Mouse (Mus musculus) lung, embryonic 14.5 days (tissue): ENCODE measurements around the gene Olfr1313. TPM values are rescaled to one million over a fixed set of nuclear protein-coding genes. Genes with fewer than 3 reads are reported as not detected.
"Not testable (repeated sequence)": the region's sequence is repeated elsewhere in the genome, so short reads cannot be mapped to it uniquely, and the experiment has no call there.

Experiments used
- ATAC-seq: fragments of 200-750 bp; cut with Nextera tagmentation; 2 replicates; pipeline ENCODE4 v1.8.0; 2017; ENCODE audit warnings: mild to moderate bottlenecking, moderate TSS enrichment, moderate library complexity; ENCODE audit not compliant: insufficient read depth
- DNase-seq: peaks from one replicate; pipeline ENCODE4 v3.0.0-alpha.2; 2015
- H3K27ac ChIP-seq: fragments of 300-500 bp; sonication (generic); 2 replicates; pipeline ENCODE4 v1.5.1; 2014; ENCODE audit warnings: low read depth, mild to moderate bottlenecking, moderate library complexity
- H3K27me3 ChIP-seq: fragments of 300-500 bp; sonication (generic); 2 replicates; pipeline ENCODE4 v1.6.1; 2014; ENCODE audit warnings: low read length, control low read depth; ENCODE audit not compliant: insufficient read depth
- H3K36me3 ChIP-seq: fragments of 300-500 bp; sonication (generic); 2 replicates; pipeline ENCODE4 v1.6.1; 2014; ENCODE audit warnings: control low read depth; ENCODE audit not compliant: insufficient read depth
- H3K4me1 ChIP-seq: fragments of 300-500 bp; sonication (generic); 2 replicates; pipeline ENCODE4 v1.6.1; 2014; ENCODE audit warnings: antibody characterized with exemption, control low read depth; ENCODE audit not compliant: insufficient read depth
- H3K4me2 ChIP-seq: fragments of 300-500 bp; sonication (generic); 2 replicates; pipeline ENCODE4 v1.6.1; 2014; ENCODE audit warnings: mild to moderate bottlenecking
- H3K4me3 ChIP-seq: fragments of 300-500 bp; sonication (generic); 2 replicates; pipeline ENCODE4 v1.5.1; 2014; ENCODE audit warnings: low read depth, low read length
- H3K9ac ChIP-seq: fragments of 300-500 bp; sonication (generic); 2 replicates; pipeline ENCODE4 v1.6.1; 2014
- H3K9me3 ChIP-seq: fragments of 300-500 bp; sonication (generic); 2 replicates; pipeline ENCODE4 v1.6.1; 2016; ENCODE audit warnings: low read depth, low read length, control low read depth
- CTCF ChIP-seq: IDR thresholded peaks from 2 replicates; pipeline ENCODE4 v1.5.1; 2016; ENCODE audit warnings: antibody characterized with exemption, low read depth
- WGBS: fragments of 180-500 bp; shearing (Covaris S2); extraction: QIAGEN DNeasy Blood & Tissue Kit; methylation state at CpG from one replicate; pipeline ENCODE4 v1.1.7; 2014; 5-methylcytosine and 5-hydroxymethylcytosine counted together
- polyA plus RNA-seq: library from polyadenylated mRNA; unstranded; fragments of >200 nt; fragmentation: Nextera tagmentation; extraction: Ambion mirVana; gene quantifications from 2 replicates; pipeline ENCODE4 v1.2.1, GENCODE M21; 2014

The Olfr1313 gene
- polyA plus RNA-seq = not detected in 2 replicates

DNA sequence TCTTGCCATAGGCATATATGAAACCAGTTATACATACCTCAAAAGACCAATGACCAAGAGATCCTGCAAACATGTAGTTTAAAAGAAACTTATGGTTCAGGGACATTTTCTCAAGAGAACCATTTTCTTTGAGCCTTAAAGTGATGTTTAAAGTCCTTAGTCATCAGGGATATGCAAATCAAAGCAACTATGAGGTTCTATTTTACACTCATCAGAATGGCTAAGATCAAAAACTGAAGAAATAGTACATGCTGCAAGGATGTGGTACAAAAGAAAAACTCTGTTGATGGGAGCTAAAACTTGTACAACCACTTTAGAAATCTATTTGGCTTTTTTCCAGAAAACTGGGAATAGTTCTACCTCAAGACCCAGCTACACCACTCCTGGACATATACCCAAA, at the start of gene Olfr1313:
Gene Olfr1313, minus strand, starts transcription at position 101 of the 400 bp plus-strand sequence.
- Histone ChIP-seq H3K27ac (no peak within 1 kb of the TSS), H3K9ac (no peak within 1 kb of the TSS), H3K27me3 (no peaks in the 10 kb centered on the region), H3K4me3 (no peak within 1 kb of the TSS), H3K4me1 (no peaks in the 10 kb centered on the region), H3K36me3 (no peaks in the 10 kb centered on the region), H3K9me3 (no peaks in the 10 kb centered on the region), H3K4me2 (no peak within 1 kb of the TSS)
- ATAC-seq (no peak), DNase-seq (no peak)
- TF ChIP-seq CTCF = no peak

DNA sequence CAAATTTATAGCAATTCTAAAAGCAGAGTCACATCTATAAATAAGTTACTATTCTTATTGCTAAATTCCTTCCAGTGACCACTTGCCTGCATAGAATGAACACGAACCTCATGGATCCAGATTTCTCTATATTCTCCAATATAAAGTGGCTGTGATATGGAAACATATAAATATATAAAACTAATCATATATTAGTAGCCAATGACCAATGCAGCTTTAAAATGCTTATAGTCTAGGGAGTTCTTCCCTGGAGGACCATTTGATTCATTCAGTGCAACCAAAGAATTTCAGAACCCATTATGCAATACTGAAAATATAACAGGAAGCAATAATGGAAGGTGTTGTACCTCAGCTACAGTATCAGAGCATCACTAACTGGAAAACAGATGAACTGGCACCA, 37.7 kb upstream of the Olfr1313 start, which contains the start of gene Olfr1315-ps1:
Gene Olfr1315-ps1, minus strand, starts transcription at position 101 of the 400 bp plus-strand sequence.
- no peak within 1 kb of the TSS for H3K27ac ChIP-seq
- 71% methylated on average over 1 of the region's 1 CpGs for WGBS
- no peak within 1 kb of the TSS for H3K4me3 ChIP-seq
- no peak for ATAC-seq
- no peak for TF ChIP-seq CTCF
- DNase-seq = no peak
- no peaks in the 10 kb centered on the region for H3K9me3 ChIP-seq
- H3K9ac ChIP-seq = no peak within 1 kb of the TSS
- no peaks in the 10 kb centered on the region for H3K4me1 ChIP-seq
- H3K27me3 ChIP-seq = no peaks in the 10 kb centered on the region
- no peak within 1 kb of the TSS for H3K4me2 ChIP-seq
- no peaks in the 10 kb centered on the region for H3K36me3 ChIP-seq

DNA sequence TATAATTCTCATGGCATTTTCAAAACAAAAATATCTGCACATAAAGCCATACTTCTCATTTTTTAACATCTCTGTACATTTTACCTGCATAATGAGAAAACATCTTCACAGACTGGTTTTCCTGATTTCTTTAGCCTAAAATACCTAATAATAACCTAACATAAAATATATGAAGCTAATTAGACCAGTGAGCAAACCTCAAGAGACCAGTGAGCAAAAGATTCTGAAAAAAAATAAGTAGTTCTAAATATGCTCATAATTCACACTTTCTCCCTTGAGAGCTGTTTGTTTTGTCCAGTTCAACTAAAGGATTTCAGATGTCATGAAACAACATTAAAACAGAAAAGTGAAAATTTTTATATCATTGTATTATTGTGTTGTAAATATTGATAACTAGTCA, 19.0 kb upstream of the Olfr1313 start, which contains the start of gene Olfr1314:
Gene Olfr1314, minus strand, starts transcription at position 101 of the 400 bp plus-strand sequence.
- no peaks in the 10 kb centered on the region for H3K4me1 ChIP-seq
- no peak within 1 kb of the TSS for H3K4me3 ChIP-seq
- no peak for TF ChIP-seq CTCF
- no peak within 1 kb of the TSS for H3K9ac ChIP-seq
- no peak for DNase-seq
- no peak for ATAC-seq
- no peak within 1 kb of the TSS for H3K27ac ChIP-seq
- H3K27me3 ChIP-seq = no peaks in the 10 kb centered on the region
- no peaks in the 10 kb centered on the region for H3K36me3 ChIP-seq
- no peak within 1 kb of the TSS for H3K4me2 ChIP-seq
- H3K9me3 ChIP-seq = no peaks in the 10 kb centered on the region

DNA sequence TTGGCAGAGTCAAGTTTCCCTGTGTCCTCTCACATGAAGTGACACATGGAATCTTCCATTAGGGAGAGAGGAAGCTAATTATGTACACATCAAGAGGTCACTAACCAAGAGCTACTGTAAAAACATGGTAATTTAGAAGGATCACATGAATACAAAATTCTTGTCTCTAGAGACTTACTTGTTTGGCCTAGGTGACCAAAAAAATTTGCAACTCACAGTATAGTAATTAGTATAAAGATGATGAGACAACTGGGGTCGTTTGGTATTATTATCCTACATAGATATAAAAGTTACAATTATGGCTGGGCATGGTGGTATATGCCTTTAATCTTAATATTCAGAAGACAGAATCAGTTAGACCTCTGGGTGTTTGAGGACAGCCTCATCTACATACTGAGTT, 27.5 kb downstream of the Olfr1313 start, which contains the start of gene Olfr1312:
Gene Olfr1312, minus strand, starts transcription at position 101 of the 400 bp plus-strand sequence.
- Histone ChIP-seq H3K4me1 (no peaks in the 10 kb centered on the region), H3K27ac (no peak within 1 kb of the TSS), H3K9me3 (no peaks in the 10 kb centered on the region), H3K4me2 (no peak within 1 kb of the TSS), H3K9ac (no peak within 1 kb of the TSS), H3K4me3 (no peak within 1 kb of the TSS), H3K36me3 (no peaks in the 10 kb centered on the region), H3K27me3 (no peaks in the 10 kb centered on the region)
- no peak for DNase-seq
- TF ChIP-seq CTCF = no peak
- WGBS = 30% methylated on average over 1 of the region's 1 CpGs
- ATAC-seq = no peak

DNA sequence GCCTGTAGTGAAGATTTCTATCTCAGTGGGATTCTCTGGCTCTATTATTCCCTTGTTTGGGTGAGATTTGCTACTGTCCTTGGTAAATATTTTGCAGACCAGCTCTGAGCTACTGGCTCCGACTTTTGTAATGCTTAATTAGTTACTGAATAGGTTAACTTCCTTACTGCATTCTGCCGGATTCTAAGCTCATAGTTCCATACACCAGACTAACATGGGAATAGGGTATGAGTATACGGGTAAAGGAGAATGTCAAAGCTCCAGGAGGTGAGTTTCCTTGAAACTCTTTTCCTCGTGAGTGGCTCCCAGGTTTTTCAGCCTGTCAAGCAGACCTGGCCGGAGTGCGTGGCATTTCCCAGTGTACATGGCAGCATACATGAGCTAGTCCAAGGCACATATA, 50.7 kb downstream of the Olfr1313 start:
- not testable (repeated sequence) for H3K4me2 ChIP-seq

DNA sequence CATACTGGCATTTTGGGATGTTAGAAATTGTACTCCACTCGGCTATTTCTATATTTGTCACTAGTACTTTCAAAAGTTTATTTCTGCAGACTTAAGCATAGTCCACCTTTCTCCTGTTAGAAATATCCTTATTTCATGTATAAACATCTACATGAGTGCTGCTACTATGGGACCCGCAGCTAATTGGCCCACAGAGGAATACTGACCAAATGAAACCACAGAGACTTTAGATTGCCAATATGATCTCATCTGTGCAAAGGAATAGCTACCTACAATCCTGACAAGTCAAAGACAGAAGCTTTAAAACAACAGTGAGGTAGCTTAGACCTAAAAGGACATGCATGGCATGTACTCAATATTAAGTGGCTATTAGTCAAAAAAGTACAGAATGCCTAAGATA, 53.3 kb downstream of the Olfr1313 start, which contains the start of gene Olfr1311:
Gene Olfr1311, minus strand, starts transcription at position 101 of the 400 bp plus-strand sequence.
- TF ChIP-seq CTCF = no peak
- H3K4me2 ChIP-seq = no peak within 1 kb of the TSS
- no peak within 1 kb of the TSS for H3K4me3 ChIP-seq
- H3K9ac ChIP-seq = no peak within 1 kb of the TSS
- ATAC-seq = no peak
- DNase-seq = no peak
- no peaks in the 10 kb centered on the region for H3K27me3 ChIP-seq
- no peaks in the 10 kb centered on the region for H3K4me1 ChIP-seq
- no peaks in the 10 kb centered on the region for H3K36me3 ChIP-seq
- WGBS = 85% methylated on average over 2 of the region's 2 CpGs
- no peak within 1 kb of the TSS for H3K27ac ChIP-seq
- no peaks in the 10 kb centered on the region for H3K9me3 ChIP-seq

More for the DNA sequence above, 50.7 kb downstream of the Olfr1313 start:
- WGBS = 44% methylated on average over 6 of the region's 6 CpGs
- not testable (repeated sequence) for DNase-seq, H3K9me3 ChIP-seq, H3K27me3 ChIP-seq, ATAC-seq, H3K36me3 ChIP-seq, H3K27ac ChIP-seq, H3K9ac ChIP-seq, H3K4me3 ChIP-seq, H3K4me1 ChIP-seq

Other genes starting within 250 kb of the Olfr1313 start
- not detected in 2 replicates for gene Olfr1305, start 200.7 kb downstream of the Olfr1313 start, polyA plus RNA-seq
- not detected in 2 replicates for gene Olfr1306, start 161.6 kb downstream of the Olfr1313 start, polyA plus RNA-seq
- gene Olfr1307, start 128.4 kb downstream of the Olfr1313 start, polyA plus RNA-seq = not detected in 2 replicates
- not detected in 2 replicates for gene Olfr1308, start 112.9 kb downstream of the Olfr1313 start, polyA plus RNA-seq
- not detected in 2 replicates for gene Olfr1309, start 87.6 kb downstream of the Olfr1313 start, polyA plus RNA-seq
- not detected in 2 replicates for gene Olfr1310, start 65.1 kb downstream of the Olfr1313 start, polyA plus RNA-seq
- gene Olfr1311, start 53.4 kb downstream of the Olfr1313 start, polyA plus RNA-seq = not detected in 2 replicates
- not detected in 2 replicates for gene Olfr1312, start 27.6 kb downstream of the Olfr1313 start, polyA plus RNA-seq
- not detected in 2 replicates for gene Olfr1314, start 18.9 kb upstream of the Olfr1313 start, polyA plus RNA-seq
- not detected in 2 replicates for gene Olfr1315-ps1, start 37.6 kb upstream of the Olfr1313 start, polyA plus RNA-seq
- not detected in 2 replicates for gene Olfr1316, start 57.1 kb upstream of the Olfr1313 start, polyA plus RNA-seq
- not detected in 2 replicates for gene Olfr1317, start 62.5 kb upstream of the Olfr1313 start, polyA plus RNA-seq
- gene Olfr1318, start 76.4 kb upstream of the Olfr1313 start, polyA plus RNA-seq = not detected in 2 replicates
- 19.3 TPM in 2 replicates for gene Lpcat4, start 161.6 kb upstream of the Olfr1313 start, polyA plus RNA-seq
- 0.11 TPM in 2 replicates for gene Nutm1, start 181.4 kb upstream of the Olfr1313 start, polyA plus RNA-seq
- 187 and 196 TPM in 2 replicates for gene Nop10, start 184.1 kb upstream of the Olfr1313 start, polyA plus RNA-seq
- gene Slc12a6, start 188.0 kb upstream of the Olfr1313 start, polyA plus RNA-seq = 11.6 and 11.9 TPM in 2 replicates
- gene Gm21985, start 188.5 kb upstream of the Olfr1313 start, polyA plus RNA-seq = not detected in 2 replicates